Mouse (Mus musculus) cerebellum, adult 2 months (tissue): Measurements from ENCODE around the gene Col20a1. TPM values are rescaled to one million over a fixed set of nuclear protein-coding genes. Genes with fewer than 3 reads are reported as not detected.

ENCODE experiments used
- DNase-seq, 2 experiments: peaks; one replicate each; pipeline ENCODE4 v3.0.0; 2021
- H3K27ac ChIP-seq: fragments of 200-500 bp; 2 replicates; pipeline ENCODE4 v1.5.1; 2012; ENCODE audit warnings: low read length, control low read depth, inconsistent platforms; ENCODE audit not compliant: insufficient read depth
- H3K27me3 ChIP-seq: fragments of 200-500 bp; 2 replicates; pipeline ENCODE4 v1.6.1; 2012; ENCODE audit warnings: inconsistent platforms, mild to moderate bottlenecking, low read length, moderate library complexity; ENCODE audit not compliant: control insufficient read depth, insufficient read depth
- H3K4me1 ChIP-seq: fragments of 200-500 bp; 2 replicates; pipeline ENCODE4 v1.6.1; 2011; ENCODE audit warnings: low read length; ENCODE audit not compliant: control insufficient read depth, insufficient read depth
- H3K4me3 ChIP-seq: fragments of 200-500 bp; replicated peaks from 2 replicates; pipeline ENCODE3; 2011; ENCODE audit warnings: mild to moderate bottlenecking, low read depth, low read length, control low read depth; ENCODE audit not compliant: insufficient read depth
- CTCF ChIP-seq: fragments of 200-500 bp; IDR thresholded peaks from 2 replicates; pipeline ENCODE4 v1.5.1; 2011; ENCODE audit warnings: low read depth, mild to moderate bottlenecking, control low read depth, low read length, moderate library complexity, borderline replicate concordance; ENCODE audit not compliant: insufficient read depth
- POLR2A ChIP-seq: fragments of 200-500 bp; IDR thresholded peaks from 2 replicates; pipeline ENCODE4 v1.6.1; 2011; ENCODE audit warnings: low read length, control low read depth, borderline replicate concordance; ENCODE audit not compliant: insufficient read depth
- WGBS: fragments of 180-500 bp; shearing (Covaris S2); methylation state at CpG from one replicate; pipeline ENCODE4 v1.1.7; 2018; 5-methylcytosine and 5-hydroxymethylcytosine counted together
- polyA plus RNA-seq: library from polyadenylated mRNA; depleted of rRNA; stranded (reverse); fragments of >200 nt; gene quantifications from 2 replicates; pipeline ENCODE4 v1.2.3, GENCODE M21; 2012; rRNA removed

Gene Col20a1
- polyA plus RNA-seq: 2.6 and 3.5 TPM in 2 replicates

DNA sequence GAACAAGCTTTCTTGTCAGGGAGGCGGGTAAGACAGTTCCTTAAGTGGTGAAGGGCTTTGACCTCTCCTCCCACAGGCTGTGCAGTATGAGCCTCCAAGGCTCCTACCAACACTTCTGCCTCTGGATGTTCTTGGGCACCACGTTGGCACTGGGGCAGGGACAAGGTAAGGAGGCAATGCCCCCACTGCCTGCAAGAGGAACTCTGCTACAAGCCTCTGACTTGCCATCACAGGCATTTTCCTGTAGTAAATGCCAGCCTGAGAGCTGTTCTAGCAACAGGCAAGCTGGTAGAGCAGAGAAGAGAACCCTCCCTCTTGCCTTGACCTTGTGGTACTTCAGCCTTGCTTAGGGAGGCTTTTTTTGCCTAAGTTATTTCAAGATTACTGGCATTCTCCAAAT lies at the start of gene Col20a1:
Gene Col20a1 (plus strand): TSS at position 87 of the 400 bp plus-strand sequence.
- no peaks in the 10 kb centered on the region; the same call in 1 of the 2 replicates for H3K4me1 ChIP-seq
- TF ChIP-seq POLR2A (no peak), CTCF (no peak)
- H3K27ac ChIP-seq: no peak within 1 kb of the TSS
- H3K4me3 ChIP-seq: no peak within 1 kb of the TSS
- H3K27me3 ChIP-seq: no peaks in the 10 kb centered on the region
- 48% methylated on average over 2 of the region's 2 CpGs for WGBS
- DNase-seq: no peak

DNA sequence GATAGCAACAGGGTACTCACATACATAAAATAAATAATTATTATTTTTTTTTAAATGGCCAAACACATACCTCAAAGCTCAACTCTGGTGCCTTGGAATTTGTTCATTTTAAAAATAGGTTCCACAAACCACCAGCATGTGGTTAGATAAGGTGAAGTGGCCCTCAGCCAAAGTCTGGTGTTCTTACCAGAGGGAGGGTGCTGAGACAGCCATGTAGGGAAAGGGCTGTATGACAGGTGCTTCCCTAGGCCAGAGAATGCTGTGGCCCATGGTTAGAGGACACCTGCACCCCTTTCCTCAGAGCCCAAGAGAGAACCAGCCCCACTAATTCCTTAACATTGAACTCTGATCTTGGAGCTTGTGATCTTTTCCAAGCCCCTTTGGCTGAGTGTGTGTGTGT lies 46.1 kb upstream of the Col20a1 start:
- no peak for DNase-seq
- no peak overlapping the region for H3K4me3 ChIP-seq
- H3K27me3 ChIP-seq: no peaks in the 10 kb centered on the region
- H3K27ac ChIP-seq: no peak overlapping the region
- H3K4me1 ChIP-seq: no peaks in the 10 kb centered on the region
- TF ChIP-seq CTCF (no peak), POLR2A (no peak)

DNA sequence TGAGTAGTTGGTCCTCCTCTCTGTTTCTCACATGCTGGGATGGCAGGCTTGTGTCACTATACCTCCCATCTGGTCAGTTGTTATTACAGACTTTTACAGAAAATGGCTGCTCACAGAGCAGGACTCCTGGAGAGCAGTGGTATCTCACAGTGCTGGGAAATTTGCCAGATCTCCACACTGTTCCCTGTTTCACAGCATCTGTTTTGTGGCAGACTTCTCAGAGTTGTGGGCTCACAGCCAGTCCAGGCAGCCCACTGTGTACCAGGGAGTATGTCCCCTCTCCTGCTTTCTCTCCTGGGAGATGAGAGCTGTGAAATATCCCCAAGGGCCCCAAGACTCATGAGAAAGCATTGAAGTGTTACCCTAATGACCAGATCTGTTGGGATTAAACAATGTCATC lies 44.5 kb upstream of the Col20a1 start:
- no peak overlapping the region for H3K4me3 ChIP-seq
- H3K4me1 ChIP-seq: no peaks in the 10 kb centered on the region
- H3K27me3 ChIP-seq: no peaks in the 10 kb centered on the region
- no peak for TF ChIP-seq CTCF
- no peak for TF ChIP-seq POLR2A
- H3K27ac ChIP-seq: no peak overlapping the region
- no peak for DNase-seq

DNA sequence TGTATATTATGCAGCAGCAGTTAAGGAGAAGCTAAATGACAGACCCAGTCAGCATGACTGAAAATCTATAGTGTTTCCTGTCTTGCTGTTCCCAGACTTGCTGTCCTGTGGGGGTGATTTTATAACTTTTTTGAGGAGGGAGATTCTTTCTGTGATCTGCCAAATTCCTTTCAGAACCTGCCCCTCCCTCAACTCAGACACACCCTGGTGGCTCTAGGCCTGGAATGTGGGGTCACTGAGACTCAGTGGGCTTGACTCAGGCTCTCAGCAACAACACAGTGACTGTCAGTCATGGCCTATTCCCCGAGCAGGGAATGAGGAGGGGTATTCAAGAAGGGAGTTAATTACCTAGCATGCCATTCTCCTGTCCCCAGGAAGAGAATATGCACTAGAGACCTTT lies 36.4 kb upstream of the Col20a1 start:
- Histone ChIP-seq H3K27ac (no peak overlapping the region), H3K4me3 (no peak overlapping the region), H3K4me1 (no peaks in the 10 kb centered on the region), H3K27me3 (no peaks in the 10 kb centered on the region)
- DNase-seq: no peak
- no peak for TF ChIP-seq CTCF
- TF ChIP-seq POLR2A: no peak
- WGBS: 44% methylated on average over 1 of the region's 1 CpGs

DNA sequence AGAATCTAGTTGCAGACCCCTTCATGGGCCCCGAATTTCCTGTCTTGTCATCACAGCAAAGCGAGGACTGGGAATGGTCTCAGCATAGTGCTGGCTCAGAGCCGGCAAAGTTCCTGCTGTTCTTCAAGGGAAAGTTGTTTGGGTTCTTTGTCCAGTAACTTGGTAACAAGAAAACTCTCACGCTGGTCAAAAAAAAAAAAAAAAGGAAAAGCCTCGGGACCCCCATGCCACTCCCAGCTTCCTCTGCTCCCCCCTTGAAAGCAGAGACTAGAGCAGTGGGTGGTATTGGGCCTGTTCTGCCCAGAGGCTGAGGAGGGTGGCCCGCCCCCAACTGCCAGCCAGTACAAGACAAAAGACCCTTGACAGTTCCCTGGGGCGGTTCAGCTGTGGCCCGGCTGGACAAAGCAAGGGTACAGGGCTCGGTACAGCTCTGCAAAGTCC lies 33.6 kb upstream of the Col20a1 start:
- TF ChIP-seq POLR2A (no peak), CTCF (no peak)
- H3K4me3 ChIP-seq: no peak overlapping the region
- no peaks in the 10 kb centered on the region for H3K4me1 ChIP-seq
- DNase-seq: peak in 1 of 2 experiments; percentile 35
- no peak overlapping the region for H3K27ac ChIP-seq
- H3K27me3 ChIP-seq: no peaks in the 10 kb centered on the region
- 59% methylated on average over 9 of the region's 9 CpGs for WGBS

DNA sequence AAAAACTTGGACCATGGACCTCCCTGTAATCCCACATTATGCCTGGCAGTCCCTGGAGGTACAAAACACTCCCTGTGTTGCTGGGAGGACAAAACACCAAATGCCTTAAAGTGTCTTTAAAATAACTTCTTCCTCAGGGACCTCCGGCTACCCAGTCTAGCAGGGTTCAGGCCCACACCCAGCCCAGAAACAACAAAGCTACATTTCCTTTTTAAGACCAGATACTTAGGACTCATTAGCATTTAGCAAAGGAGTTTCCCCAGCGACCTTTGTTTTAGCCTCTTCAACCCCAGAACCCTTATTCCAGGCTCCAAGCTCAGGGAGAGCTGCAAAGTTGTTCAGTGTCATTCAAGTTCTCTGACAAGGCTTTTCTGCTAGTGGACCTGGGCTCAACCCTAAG lies 32.7 kb upstream of the Col20a1 start:
- Histone ChIP-seq H3K4me3 (peak overlapping the region; percentile 88), H3K27ac (peak overlapping the region; percentile 67; the same call in 1 of the 2 replicates), H3K4me1 (no peaks in the 10 kb centered on the region), H3K27me3 (no peaks in the 10 kb centered on the region)
- TF ChIP-seq POLR2A (no peak), CTCF (no peak)
- WGBS: 57% methylated on average over 2 of the region's 2 CpGs
- no peak for DNase-seq

DNA sequence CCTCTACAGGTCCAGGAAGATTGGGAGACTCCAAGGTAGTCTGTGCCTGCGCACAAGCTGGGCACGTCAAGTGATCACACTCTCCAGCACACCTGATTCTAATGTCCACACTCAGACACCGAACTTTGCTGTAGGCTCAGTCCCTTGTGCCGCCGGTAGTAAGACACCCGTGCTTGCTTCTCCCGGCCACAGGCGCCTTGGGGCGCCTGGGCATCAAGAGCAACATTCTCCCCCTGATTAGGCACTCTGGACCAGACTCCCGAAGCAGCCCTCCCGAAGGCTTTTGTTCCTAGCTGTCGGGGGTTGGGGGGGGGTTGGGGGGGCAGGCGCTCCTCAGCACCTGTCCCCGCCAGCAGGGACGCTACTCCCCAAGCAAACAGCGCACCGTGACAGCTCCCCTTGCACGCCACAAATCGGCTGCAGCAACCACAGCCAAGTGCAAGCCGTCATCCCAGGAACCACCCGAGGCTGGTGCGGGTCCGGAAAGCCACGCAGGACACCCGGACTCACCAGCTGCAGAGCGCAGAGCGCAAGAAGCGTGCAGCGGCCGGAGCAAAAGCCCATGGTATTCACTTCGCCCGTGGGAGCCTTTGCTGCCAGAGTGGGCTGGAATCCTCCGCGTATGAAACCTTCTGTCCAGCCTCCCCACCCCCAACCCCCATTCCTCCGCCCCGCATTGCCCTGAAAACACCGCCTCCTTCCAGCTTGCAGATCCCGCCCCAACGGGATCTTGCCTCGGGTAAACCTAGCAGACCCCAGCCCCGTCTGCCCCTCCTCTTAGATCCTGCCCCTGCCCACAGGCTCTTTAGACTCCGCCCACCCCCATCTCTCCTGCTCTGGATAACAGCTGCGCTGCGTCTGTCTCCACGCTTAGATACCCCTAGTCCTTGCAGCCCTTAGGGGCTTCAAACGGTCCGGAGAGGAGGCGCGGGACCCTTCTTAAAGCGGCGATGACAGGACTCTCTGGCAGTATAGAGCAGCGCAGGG lies 32.0 kb upstream of the Col20a1 start, which contains the start of gene Nkain4:
Gene Nkain4 (minus strand): TSS at position 639 of the 987 bp plus-strand sequence.
- H3K4me3 ChIP-seq: peak within 1 kb of the TSS; percentile 88
- under 1% methylated on average over 52 of the region's 52 CpGs for WGBS
- DNase-seq: peak; percentile 63 to 72
- TF ChIP-seq CTCF (peak; percentile 21; the same call in 1 of the 2 replicates), POLR2A (peak; percentile 21; the same call in 1 of the 2 replicates)
- H3K27ac ChIP-seq: peak within 1 kb of the TSS; percentile 67
- no peaks in the 10 kb centered on the region for H3K4me1 ChIP-seq
- H3K27me3 ChIP-seq: no peaks in the 10 kb centered on the region

DNA sequence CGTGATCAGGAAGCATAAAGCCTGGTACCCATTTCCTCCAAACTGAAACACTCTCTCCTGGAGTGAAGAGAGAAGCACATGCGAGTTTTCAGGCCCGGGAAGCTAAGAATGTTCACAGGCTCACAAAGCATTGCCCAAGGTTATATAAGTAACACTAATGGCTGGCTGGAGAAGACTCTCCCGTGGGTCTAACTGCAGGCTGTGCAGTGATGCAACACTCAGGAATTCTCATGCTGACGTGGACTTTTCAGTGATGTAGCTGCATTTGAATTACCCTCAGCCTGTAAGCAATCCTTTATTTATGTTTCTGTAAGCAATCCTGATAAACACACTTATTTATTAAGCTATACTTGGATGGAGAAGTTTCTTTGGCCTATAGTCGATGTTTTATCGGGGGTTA lies 26.7 kb upstream of the Col20a1 start:
- Histone ChIP-seq H3K4me3 (no peak overlapping the region), H3K27me3 (no peaks in the 10 kb centered on the region), H3K27ac (no peak overlapping the region), H3K4me1 (peaks cover 2% of the 10 kb centered on the region; the same call in 1 of the 2 replicates)
- DNase-seq: no peak
- WGBS: 81% methylated on average over 7 of the region's 7 CpGs
- no peak for TF ChIP-seq POLR2A
- no peak for TF ChIP-seq CTCF
